Mouse (Mus musculus): ENCODE measurements at regions not wholly inside any gene's neighbourhood (a gene's known extent, or its start where the extent isn't known, plus 50 kb on each side); places are given as distances from the start of the nearest gene placed in this dataset.

DNA sequence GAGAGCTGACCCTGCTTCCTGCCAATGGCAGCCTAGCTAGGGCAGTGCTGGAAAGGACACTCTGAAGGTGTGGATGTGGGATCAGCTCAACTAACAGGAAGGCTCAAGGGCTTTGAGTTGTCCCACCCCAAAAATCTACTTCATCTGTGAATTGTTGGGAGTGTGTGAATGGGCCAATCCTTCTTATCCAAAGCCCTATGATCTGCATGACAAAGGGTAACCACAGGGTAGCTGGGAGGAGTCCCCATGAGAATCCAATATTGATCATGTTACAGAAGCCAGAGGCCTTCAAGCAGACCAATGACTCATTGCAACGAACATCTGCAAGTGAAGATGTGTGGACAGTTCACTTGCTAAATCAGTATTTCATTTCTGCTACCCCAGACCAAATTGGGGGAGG lies 51.1 kb upstream of the Adra1b start:
- no peak overlapping the region for H3K9ac ChIP-seq

DNA sequence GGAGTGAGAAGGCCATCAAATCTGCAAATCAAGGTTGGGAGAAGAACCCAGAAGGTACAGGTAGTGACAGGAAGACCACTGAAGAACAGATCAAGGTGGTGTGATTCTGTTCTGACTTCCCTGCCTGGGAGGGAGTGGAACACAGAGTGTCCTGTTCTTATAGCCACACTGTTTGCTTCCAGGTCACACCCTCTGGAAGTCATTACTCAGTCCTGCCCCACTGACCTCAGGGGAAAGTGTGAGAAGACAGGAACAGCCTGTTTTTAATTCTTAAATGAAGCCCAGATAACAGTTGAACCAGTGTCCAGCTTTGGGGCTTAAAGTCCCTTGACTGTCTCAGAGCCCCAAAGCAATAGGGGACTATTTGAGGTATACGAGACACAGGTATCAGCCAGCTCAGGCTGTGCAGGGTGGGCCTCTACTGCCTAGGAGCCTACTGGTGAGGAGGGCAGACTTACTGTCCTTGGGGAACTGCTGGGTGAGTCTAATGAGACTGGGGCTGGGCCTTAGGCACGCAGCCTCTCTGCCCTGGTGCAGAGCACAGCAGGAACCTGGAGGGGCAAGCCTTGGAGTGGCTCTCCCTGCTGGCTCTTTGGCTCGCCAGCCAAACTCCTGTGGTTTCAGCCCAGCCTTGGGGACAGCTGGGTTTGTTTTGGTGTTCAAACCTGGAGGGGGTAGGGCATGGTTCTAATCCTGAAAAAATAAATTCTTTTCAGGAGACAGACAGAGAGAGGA lies 57.4 kb upstream of the Adra1b start:
- no peak overlapping the region for H3K9ac ChIP-seq
- no peaks in the 10 kb centered on the region for H3K36me3 ChIP-seq
- 0 out of 2 replicates have a peak, but pooled peaks cover 4% of the 10 kb centered on the region for H3K4me1 ChIP-seq
- ATAC-seq (ENCODE audit: extremely low read depth, insufficient number of reproducible peaks, low FRiP score, low TSS enrichment) = no peak
- H3K4me3 ChIP-seq = no peak overlapping the region
- H3K4me2 ChIP-seq = no peak overlapping the region
- no peaks in the 10 kb centered on the region for H3K27me3 ChIP-seq (replicated peaks)
- no peak overlapping the region for H3K27ac ChIP-seq (replicated peaks)
- WGBS = 43% methylated on average over 3 of the region's 3 CpGs
- H3K9me3 ChIP-seq = no peaks in the 10 kb centered on the region

More for the DNA sequence above, 51.1 kb upstream of the Adra1b start:
- Histone ChIP-seq H3K4me2 (no peak overlapping the region), H3K4me1 (no peaks in the 10 kb centered on the region), H3K9me3 (no peaks in the 10 kb centered on the region), H3K4me3 (no peak overlapping the region), H3K36me3 (no peaks in the 10 kb centered on the region), H3K27me3 (replicated peaks) (no peaks in the 10 kb centered on the region), H3K27ac (replicated peaks) (no peak overlapping the region)
- 66% methylated on average over 1 of the region's 1 CpGs for WGBS
- no peak for ATAC-seq (ENCODE audit: extremely low read depth, insufficient number of reproducible peaks, low FRiP score, low TSS enrichment)

- H3K4me1 ChIP-seq = 0 out of 2 replicates have a peak, but pooled peaks cover 4% of the 10 kb centered on the region
- no peak for ATAC-seq (ENCODE audit: extremely low read depth, insufficient number of reproducible peaks, low FRiP score, low TSS enrichment)
- no peak overlapping the region for H3K9ac ChIP-seq
- H3K36me3 ChIP-seq = no peaks in the 10 kb centered on the region
- no peak overlapping the region for H3K4me3 ChIP-seq
- H3K27ac ChIP-seq (replicated peaks) = no peak overlapping the region
- WGBS = 34% methylated on average over 2 of the region's 2 CpGs
- H3K9me3 ChIP-seq = no peaks in the 10 kb centered on the region
- H3K27me3 ChIP-seq (replicated peaks) = no peaks in the 10 kb centered on the region
- no peak overlapping the region for H3K4me2 ChIP-seq
Measured at GRCm38 (mm10) chr11:43958976-43959315, 57.9 kb upstream of the Adra1b start.

DNA sequence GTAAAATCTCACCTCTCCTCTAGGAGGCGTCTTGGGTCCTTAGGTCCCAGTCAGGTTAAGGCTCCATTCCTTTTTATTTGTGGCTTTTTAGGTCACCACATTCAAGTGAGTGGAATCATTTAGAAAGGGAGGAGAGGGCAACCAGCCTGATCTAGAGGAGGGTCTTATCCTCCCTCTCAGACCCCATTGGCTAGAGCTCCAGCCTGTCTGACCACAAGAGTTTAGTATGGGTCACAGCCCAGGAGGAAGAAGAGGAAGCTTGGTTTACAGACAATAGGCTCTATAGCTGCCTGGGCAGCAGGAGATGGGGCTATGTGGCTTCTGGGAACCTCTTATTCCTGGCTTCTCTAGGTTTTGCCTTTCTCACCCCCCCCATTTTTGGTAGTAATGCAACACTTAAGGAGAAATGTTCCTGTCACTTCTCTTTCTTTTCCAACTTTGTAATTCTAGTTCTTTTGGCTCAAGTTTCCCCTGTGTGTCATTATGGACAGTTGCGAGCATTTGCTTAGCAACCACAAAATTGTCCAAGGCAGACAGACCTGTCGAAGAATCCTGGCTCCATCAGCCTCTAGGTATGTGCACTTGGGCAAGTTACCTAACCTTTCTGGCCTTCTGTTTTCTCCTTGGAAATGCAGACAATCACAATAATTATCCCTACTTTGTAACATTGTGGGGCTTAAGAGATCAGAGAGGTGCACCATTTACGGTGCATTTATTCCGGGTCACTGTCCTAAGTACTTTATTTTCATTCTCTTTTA lies 59.5 kb upstream of the Adra1b start:
- H3K4me3 ChIP-seq = no peak overlapping the region

GRCm38 (mm10) chr11:43961398-43962070 lies 60.5 kb upstream of the Adra1b start:
- Histone ChIP-seq H3K4me3 (no peak overlapping the region), H3K27ac (replicated peaks) (no peak overlapping the region), H3K9me3 (no peaks in the 10 kb centered on the region), H3K9ac (no peak overlapping the region), H3K4me2 (no peak overlapping the region), H3K4me1 (0 out of 2 replicates have a peak, but pooled peaks cover 4% of the 10 kb centered on the region), H3K27me3 (replicated peaks) (no peaks in the 10 kb centered on the region), H3K36me3 (no peaks in the 10 kb centered on the region)
- no peak for ATAC-seq (ENCODE audit: extremely low read depth, insufficient number of reproducible peaks, low FRiP score, low TSS enrichment)
- WGBS = 73% methylated on average over 6 of the region's 6 CpGs

More for the DNA sequence above, 59.5 kb upstream of the Adra1b start:
- H3K9ac ChIP-seq = no peak overlapping the region
- ATAC-seq (ENCODE audit: extremely low read depth, insufficient number of reproducible peaks, low FRiP score, low TSS enrichment) = no peak
- no peak overlapping the region for H3K27ac ChIP-seq (replicated peaks)
- no peak overlapping the region for H3K4me2 ChIP-seq
- 78% methylated on average over 5 of the region's 5 CpGs for WGBS
- H3K4me1 ChIP-seq = 0 out of 2 replicates have a peak, but pooled peaks cover 4% of the 10 kb centered on the region
- no peaks in the 10 kb centered on the region for H3K27me3 ChIP-seq (replicated peaks)
- H3K36me3 ChIP-seq = no peaks in the 10 kb centered on the region
- no peaks in the 10 kb centered on the region for H3K9me3 ChIP-seq

DNA sequence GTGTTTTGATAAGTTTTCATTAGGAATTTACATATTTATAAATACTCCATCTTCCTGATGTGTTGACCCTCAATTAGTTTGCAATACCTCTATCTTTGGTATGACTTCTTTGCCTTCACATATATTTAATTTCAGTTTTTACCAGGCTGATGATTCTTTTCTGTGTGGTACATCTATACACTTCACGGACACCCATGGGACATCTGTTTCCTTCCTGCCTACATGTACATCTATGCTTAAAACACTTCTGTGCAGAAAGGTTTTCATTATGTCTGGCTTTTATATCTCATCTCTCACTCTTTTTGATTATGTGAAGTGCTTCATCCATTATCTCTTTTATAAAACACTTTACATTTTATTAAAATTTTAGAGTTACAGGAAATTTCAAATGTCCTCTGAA lies 66.8 kb upstream of the Adra1b start:
- no peak overlapping the region for H3K4me3 ChIP-seq
- H3K9me3 ChIP-seq = no peaks in the 10 kb centered on the region
- H3K27me3 ChIP-seq (replicated peaks) = no peaks in the 10 kb centered on the region
- H3K36me3 ChIP-seq = no peaks in the 10 kb centered on the region
- ATAC-seq (ENCODE audit: extremely low read depth, insufficient number of reproducible peaks, low FRiP score, low TSS enrichment) = no peak
- H3K9ac ChIP-seq = no peak overlapping the region
- no peak overlapping the region for H3K27ac ChIP-seq (replicated peaks)
- H3K4me1 ChIP-seq = no peaks in the 10 kb centered on the region
- 77% methylated on average over 1 of the region's 1 CpGs for WGBS
- H3K4me2 ChIP-seq = no peak overlapping the region

GRCm38 (mm10) chr11:43971886-43972285 lies 70.9 kb upstream of the Adra1b start:
- 69% methylated on average over 3 of the region's 3 CpGs for WGBS
- no peak overlapping the region for H3K4me3 ChIP-seq
- ATAC-seq (ENCODE audit: extremely low read depth, insufficient number of reproducible peaks, low FRiP score, low TSS enrichment) = no peak
- H3K4me2 ChIP-seq = no peak overlapping the region
- H3K27me3 ChIP-seq (replicated peaks) = no peaks in the 10 kb centered on the region
- no peaks in the 10 kb centered on the region for H3K9me3 ChIP-seq
- no peaks in the 10 kb centered on the region for H3K4me1 ChIP-seq
- H3K9ac ChIP-seq = no peak overlapping the region
- no peak overlapping the region for H3K27ac ChIP-seq (replicated peaks)
- H3K36me3 ChIP-seq = no peaks in the 10 kb centered on the region

DNA sequence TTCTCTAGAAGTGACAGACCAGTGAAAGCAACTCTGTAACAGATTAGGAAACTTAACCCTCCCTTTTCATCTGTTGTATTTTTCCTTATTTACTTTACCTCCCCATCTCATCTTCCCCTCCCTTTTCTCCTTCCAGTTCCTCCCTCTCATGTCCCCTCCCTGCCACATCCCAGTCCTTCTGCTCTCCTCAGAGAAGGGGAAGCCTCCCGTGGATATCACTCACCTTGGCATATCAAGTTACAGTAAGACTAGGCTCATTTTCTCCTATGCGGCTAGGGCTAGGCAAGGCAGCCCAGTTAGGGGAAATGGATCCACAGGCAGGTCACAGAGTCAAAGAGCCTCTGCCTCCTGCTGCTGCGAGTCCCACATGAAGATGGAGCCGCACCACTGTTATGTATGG lies 75.0 kb upstream of the Adra1b start:
- H3K4me3 ChIP-seq = no peak overlapping the region
- H3K36me3 ChIP-seq = no peaks in the 10 kb centered on the region
- H3K4me2 ChIP-seq = no peak overlapping the region
- no peaks in the 10 kb centered on the region for H3K4me1 ChIP-seq
- ATAC-seq (ENCODE audit: extremely low read depth, insufficient number of reproducible peaks, low FRiP score, low TSS enrichment) = no peak
- WGBS = 35% methylated on average over 4 of the region's 4 CpGs
- H3K27ac ChIP-seq (replicated peaks) = no peak overlapping the region
- no peaks in the 10 kb centered on the region for H3K27me3 ChIP-seq (replicated peaks)
- H3K9ac ChIP-seq = no peak overlapping the region
- no peaks in the 10 kb centered on the region for H3K9me3 ChIP-seq

DNA sequence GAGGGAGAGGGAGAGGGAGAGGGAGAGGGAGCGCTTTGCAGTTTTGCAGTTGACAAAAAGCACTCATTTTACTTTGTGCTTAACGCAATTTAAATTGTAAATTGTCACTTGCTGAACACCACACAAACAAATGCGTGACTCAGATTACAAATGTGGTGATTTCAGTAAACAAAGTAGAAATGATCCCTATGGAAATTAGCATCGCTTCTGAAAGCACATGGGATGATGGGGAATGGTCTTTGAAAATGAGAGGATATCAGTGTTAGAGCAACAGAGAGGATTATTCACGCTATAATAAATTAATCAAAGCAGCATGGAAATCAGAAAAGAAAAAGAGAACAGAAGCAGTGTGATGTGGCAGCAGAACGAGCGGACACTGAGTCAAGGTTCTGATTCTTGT lies 78.4 kb upstream of the Adra1b start:
- Histone ChIP-seq H3K4me1 (no peaks in the 10 kb centered on the region), H3K9ac (no peak overlapping the region), H3K27me3 (replicated peaks) (no peaks in the 10 kb centered on the region), H3K9me3 (no peaks in the 10 kb centered on the region), H3K4me2 (no peak overlapping the region), H3K36me3 (no peaks in the 10 kb centered on the region), H3K27ac (replicated peaks) (no peak overlapping the region), H3K4me3 (no peak overlapping the region)
- WGBS = 70% methylated on average over 7 of the region's 7 CpGs
- no peak for ATAC-seq (ENCODE audit: extremely low read depth, insufficient number of reproducible peaks, low FRiP score, low TSS enrichment)

DNA sequence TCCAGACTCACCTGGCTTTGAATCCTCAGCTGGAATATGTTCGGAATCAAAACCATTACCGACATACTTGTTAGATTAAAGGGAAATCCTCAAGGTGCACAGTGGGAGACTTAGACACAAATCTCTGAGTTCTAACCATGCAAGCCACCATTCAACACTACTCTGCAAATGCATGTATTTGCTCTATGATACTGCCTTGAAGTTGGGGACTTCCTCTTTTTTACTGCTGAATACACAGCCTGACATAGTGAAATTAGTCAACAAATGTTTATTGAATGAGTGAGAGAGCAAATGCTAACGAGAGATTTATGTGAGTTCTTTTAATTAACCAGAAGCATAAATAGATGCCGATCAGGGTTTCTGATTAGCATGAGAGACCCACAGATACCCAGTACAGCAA lies 79.4 kb upstream of the Adra1b start:
- Histone ChIP-seq H3K4me3 (no peak overlapping the region), H3K4me2 (no peak overlapping the region), H3K9ac (no peak overlapping the region), H3K27me3 (replicated peaks) (no peaks in the 10 kb centered on the region), H3K4me1 (no peaks in the 10 kb centered on the region), H3K27ac (replicated peaks) (no peak overlapping the region), H3K36me3 (no peaks in the 10 kb centered on the region), H3K9me3 (no peaks in the 10 kb centered on the region)
- no peak for ATAC-seq (ENCODE audit: extremely low read depth, insufficient number of reproducible peaks, low FRiP score, low TSS enrichment)
- WGBS = 87% methylated on average over 4 of the region's 4 CpGs

DNA sequence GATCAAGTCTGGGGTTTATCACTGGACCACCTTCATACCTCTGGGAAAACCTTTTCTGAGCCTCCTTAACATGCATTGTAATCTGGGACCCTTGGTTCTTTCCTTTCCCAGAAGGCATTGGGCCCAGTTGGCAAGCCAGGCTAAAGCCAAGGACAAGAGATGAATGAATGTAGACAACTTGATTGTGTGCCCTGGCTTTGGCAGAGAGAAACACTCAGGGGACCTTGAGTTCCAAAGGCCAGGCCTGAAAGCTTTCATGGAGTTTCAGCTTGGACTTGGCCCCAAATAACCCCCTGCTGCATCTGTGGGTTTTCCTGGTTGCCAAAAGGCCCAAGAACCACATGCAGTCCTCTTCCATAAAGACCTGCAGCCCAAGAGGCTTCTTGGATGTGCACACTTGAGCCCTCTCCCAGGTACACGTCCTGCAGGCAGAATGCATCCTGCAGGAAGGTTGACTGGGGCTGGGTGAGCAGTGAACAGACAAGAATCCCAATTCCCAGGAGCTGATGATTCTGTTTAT lies 89.0 kb upstream of the Adra1b start:
- H3K27me3 ChIP-seq (replicated peaks) = no peaks in the 10 kb centered on the region
- H3K4me1 ChIP-seq = no peaks in the 10 kb centered on the region
- no peak overlapping the region for H3K9ac ChIP-seq
- H3K4me2 ChIP-seq = no peak overlapping the region
- no peaks in the 10 kb centered on the region for H3K9me3 ChIP-seq
- H3K4me3 ChIP-seq = no peak overlapping the region
- 76% methylated on average over 1 of the region's 1 CpGs for WGBS
- no peaks in the 10 kb centered on the region for H3K36me3 ChIP-seq
- no peak overlapping the region for H3K27ac ChIP-seq (replicated peaks)
- no peak for ATAC-seq (ENCODE audit: extremely low read depth, insufficient number of reproducible peaks, low FRiP score, low TSS enrichment)
